10 mouse cellular contexts compared by ENCODE assay signal in genomic region chr2:105680999-105681710, GRCm38 (mm10). TPM values are rescaled to one million over a fixed set of nuclear protein-coding genes. Genes with fewer than 3 reads are reported as not detected.
DNase-seq lines count a peak whose midpoint lies in the region; ATAC-seq lines count a peak whose summit lies in the region.
"Had no signal": no experiment of that assay in that cellular context is flagged by ENCODE, and none has a peak within 500 bp of the region (broad histone marks: within the 10 kb centered on the region; RNA-seq: fewer than 3 reads in every experiment).

No protein-coding gene starts in this region.

- H3K27me3 ChIP-seq in heart, embryonic 10.5 days (ENCODE audit: insufficient read depth, poor library complexity, severe bottlenecking): peaks cover 99% of the 10 kb centered on the region
- peaks cover 100% of the 10 kb centered on the region for H3K27me3 ChIP-seq in embryonic facial prominence, embryonic 10.5 days (replicated peaks; ENCODE audit: low read depth, poor library complexity, severe bottlenecking)
- H3K27me3 ChIP-seq in hindbrain, embryonic 16.5 days (replicated peaks; ENCODE audit: control insufficient read depth, insufficient read depth, low read length): peaks cover 32% of the 10 kb centered on the region
- H3K27me3 ChIP-seq in neural tube, embryonic 12.5 days (replicated peaks): peaks cover 46% of the 10 kb centered on the region

- peak overlapping the region; percentile 54 for H3K4me2 ChIP-seq in hindbrain, embryonic 16.5 days (ENCODE audit: low read length)
- H3K4me2 ChIP-seq in neural tube, embryonic 12.5 days (replicated peaks): peak overlapping the region; percentile 72

- peak overlapping the region; percentile 48 for H3K9ac ChIP-seq in hindbrain, embryonic 16.5 days (ENCODE audit: low read depth, low read length)
- peak overlapping the region; percentile 56 for H3K9ac ChIP-seq in neural tube, embryonic 12.5 days

- 2% methylated on average over 30 of the region's 30 CpGs for WGBS in heart, embryonic 10.5 days
- WGBS in embryonic facial prominence, embryonic 10.5 days: 2% methylated on average over 30 of the region's 30 CpGs
- 9% methylated on average over 30 of the region's 30 CpGs for WGBS in hindbrain, embryonic 16.5 days
- WGBS in neural tube, embryonic 12.5 days: 2% methylated on average over 30 of the region's 30 CpGs

- peaks cover 23% of the 10 kb centered on the region for H3K4me1 ChIP-seq in heart, embryonic 10.5 days
- H3K4me1 ChIP-seq in embryonic facial prominence, embryonic 10.5 days: peaks cover 43% of the 10 kb centered on the region
- peaks cover 6% of the 10 kb centered on the region for H3K4me1 ChIP-seq in hindbrain, embryonic 16.5 days (ENCODE audit: control insufficient read depth, insufficient read depth, low read depth, low read length)
- H3K4me1 ChIP-seq in neural tube, embryonic 12.5 days: peaks cover 39% of the 10 kb centered on the region

- no peaks in the 10 kb centered on the region for H3K36me3 ChIP-seq in heart, embryonic 10.5 days
- H3K36me3 ChIP-seq in embryonic facial prominence, embryonic 10.5 days (replicated peaks): no peaks in the 10 kb centered on the region
- no peaks in the 10 kb centered on the region for H3K36me3 ChIP-seq in hindbrain, embryonic 16.5 days (ENCODE audit: control insufficient read depth, insufficient read depth, low read length)
- no peaks in the 10 kb centered on the region for H3K36me3 ChIP-seq in neural tube, embryonic 12.5 days

- no peak overlapping the region for H3K27ac ChIP-seq in heart, embryonic 10.5 days
- H3K27ac ChIP-seq in embryonic facial prominence, embryonic 10.5 days (replicated peaks): peak overlapping the region; percentile 59; the same call in 1 of the 2 replicates
- peak overlapping the region; percentile 64 for H3K27ac ChIP-seq in hindbrain, embryonic 16.5 days (ENCODE audit: low read depth, low read length)
- no peak overlapping the region for H3K27ac ChIP-seq in neural tube, embryonic 12.5 days

- intact Hi-C loops in heart, postnatal 14 days (cut with DNase I): loop anchor here (10.0 kb wide), 1 partner anchor 304 kb away; no protein-coding TSS in a partner anchor

- peak; percentile 73 for DNase-seq in heart, embryonic 10.5 days (ENCODE audit: low spot score)
- no peak for DNase-seq in heart, postnatal 14 days
- DNase-seq in embryonic facial prominence, embryonic 10.5 days (ENCODE audit: low spot score): peak; percentile 68
- no peak for DNase-seq in gastrocnemius, adult 8-10 months (ENCODE audit: low spot score in 2 of 2)
- DNase-seq in thymus, postnatal 25 days: no peak
- no peak for DNase-seq in frontal cortex, postnatal 14 days (ENCODE audit: low spot score in 2 of 2)

- 0 out of 2 replicates have a peak, but pooled peaks have one; percentile 2 for ATAC-seq in hindbrain, embryonic 16.5 days
- peak; percentile 7 for ATAC-seq in neural tube, embryonic 12.5 days (ENCODE audit: low FRiP score, low read depth)

- H3K4me3 ChIP-seq in heart, embryonic 10.5 days: no peak overlapping the region; the same call in 1 of the 2 replicates
- H3K4me3 ChIP-seq in embryonic facial prominence, embryonic 10.5 days: peak overlapping the region; percentile 49
- peak overlapping the region; percentile 30 for H3K4me3 ChIP-seq in hindbrain, embryonic 16.5 days (ENCODE audit: low read length)
- H3K4me3 ChIP-seq in neural tube, embryonic 12.5 days: peak overlapping the region; percentile 31
- H3K4me3 ChIP-seq: myocyte had no signal

- H3K9me3 ChIP-seq in heart, embryonic 10.5 days: no peaks in the 10 kb centered on the region
- no peaks in the 10 kb centered on the region for H3K9me3 ChIP-seq in embryonic facial prominence, embryonic 10.5 days
- H3K9me3 ChIP-seq in hindbrain, embryonic 16.5 days (ENCODE audit: control insufficient read depth, low read length): no peaks in the 10 kb centered on the region
- no peaks in the 10 kb centered on the region for H3K9me3 ChIP-seq in neural tube, embryonic 12.5 days

RNA-seq across cellular contexts. Expression of gene Pax6, which starts 12.5 kb away (rescaled TPM):
- 0.28 and 0.54 TPM in 2 replicates for polyA plus RNA-seq in heart, embryonic 10.5 days (2016; fragmentation: Nextera tagmentation; extraction: Ambion mirVana)
- not detected for total RNA-seq in heart, postnatal 14 days (2021)
- 13.0 and 22.3 TPM in 2 replicates for polyA plus RNA-seq in embryonic facial prominence, embryonic 10.5 days (2016; fragmentation: Nextera tagmentation; extraction: Ambion mirVana)
- 40.7 and 43.8 TPM in 2 replicates for polyA plus RNA-seq in hindbrain, embryonic 16.5 days (2015; fragmentation: Nextera tagmentation; extraction: Ambion mirVana)
- polyA plus RNA-seq in neural tube, embryonic 12.5 days (2016; fragmentation: Nextera tagmentation; extraction: Ambion mirVana): 23.8 and 25.7 TPM in 2 replicates
- total RNA-seq in gastrocnemius, adult 8-10 months (2022): not detected
- total RNA-seq: liver, adult 2 months had no signal
- polyA plus RNA-seq: liver, adult 2 months had no signal

Comparison
In these comparisons a context has a peak if more than half of its experiments do, and no peak if none do; other contexts are left out.
1. DNase-seq: peak in heart, embryonic 10.5 days (single experiment) and embryonic facial prominence, embryonic 10.5 days (single experiment); none in heart, postnatal 14 days (0 of 2), gastrocnemius, adult 8-10 months (0 of 2), thymus, postnatal 25 days (single experiment) and frontal cortex, postnatal 14 days (0 of 2).
2. H3K27ac ChIP-seq: peak in embryonic facial prominence, embryonic 10.5 days (single experiment) and hindbrain, embryonic 16.5 days (single experiment); none in heart, embryonic 10.5 days (single experiment) and neural tube, embryonic 12.5 days (single experiment).